Mouse (Mus musculus) embryonic fibroblast, embryonic 13.5 days (primary cell): ENCODE measurements around the gene Hhip.

Experiments used
- CTCF ChIP-seq: IDR thresholded peaks from 2 replicates; pipeline ENCODE4 v1.5.1; 2011; ENCODE audit warnings: mild to moderate bottlenecking, control low read depth, low read length, moderate library complexity, borderline replicate concordance; ENCODE audit not compliant: insufficient read depth
- POLR2A ChIP-seq: IDR thresholded peaks from 2 replicates; pipeline ENCODE4 v1.6.1; 2011; ENCODE audit warnings: low read depth, mild to moderate bottlenecking, control low read depth, low read length, moderate library complexity

GRCm38 (mm10) chr8:80031330-80032293, 26.2 kb downstream of the Hhip start:
- TF ChIP-seq CTCF (no peak), POLR2A (no peak)
